Comparison of ENCODE assay signal across 9 mouse cellular contexts in genomic region chrX:20366036-20366435, GRCm38 (mm10). TPM values are rescaled to one million over a fixed set of nuclear protein-coding genes. Genes with fewer than 3 reads are reported as not detected.
DNase-seq lines count a peak whose midpoint lies in the region; ATAC-seq lines count a peak whose summit lies in the region.
"Had no signal": no experiment of that assay in that cellular context is flagged by ENCODE, and none has a peak within 500 bp of the region (broad histone marks: within the 10 kb centered on the region; RNA-seq: fewer than 3 reads in every experiment).

No protein-coding gene starts in this region.

- no peaks in the 10 kb centered on the region for H3K4me1 ChIP-seq in heart, embryonic 14.5 days (ENCODE audit: control insufficient read depth in 2 of 2, insufficient read depth in 2 of 2, low read length in 2 of 2)
- H3K4me1 ChIP-seq in hindbrain, embryonic 10.5 days (replicated peaks): 0 out of 2 replicates have a peak, but pooled peaks cover 3% of the 10 kb centered on the region

- H3K9ac ChIP-seq in heart, embryonic 14.5 days (ENCODE audit: low read length): no peak overlapping the region

- no peak overlapping the region for H3K27ac ChIP-seq in heart, embryonic 14.5 days (replicated peaks in 1 of 2; ENCODE audit: control insufficient read depth in 1 of 2, insufficient read depth in 1 of 2, low read depth in 2 of 2, low read length in 2 of 2)
- H3K27ac ChIP-seq in hindbrain, embryonic 10.5 days: no peak overlapping the region
- H3K27ac ChIP-seq in macrophage: no peak overlapping the region

- H3K27me3 ChIP-seq in heart, embryonic 14.5 days (ENCODE audit: control insufficient read depth, insufficient read depth, low read length): no peaks in the 10 kb centered on the region
- H3K27me3 ChIP-seq in hindbrain, embryonic 10.5 days (ENCODE audit: insufficient read depth, poor library complexity, severe bottlenecking): no peaks in the 10 kb centered on the region

- ATAC-seq in heart, embryonic 14.5 days (ENCODE audit: insufficient number of reproducible peaks, insufficient read depth, low FRiP score, low read depth): no peak

- H3K9me3 ChIP-seq in heart, embryonic 14.5 days (ENCODE audit: control insufficient read depth, low read length): no peaks in the 10 kb centered on the region
- H3K9me3 ChIP-seq in hindbrain, embryonic 10.5 days: no peaks in the 10 kb centered on the region

- DNase-seq in heart, adult 8-10 months (ENCODE audit: low spot score): no peak
- DNase-seq in CD4-positive helper T cell, adult 2 months (ENCODE audit: low read depth, low spot score): peak; percentile 9
- DNase-seq in hindbrain, embryonic 10.5 days (ENCODE audit: low spot score): no peak
- no peak for DNase-seq in left cerebral cortex, adult 8-10 months (ENCODE audit: low spot score in 2 of 2)
- no peak for DNase-seq in layer of hippocampus, postnatal 14 days (ENCODE audit: low spot score in 2 of 2)
- DNase-seq in spleen, postnatal 14 days (ENCODE audit: low spot score in 2 of 2): no peak

- H3K79me2 ChIP-seq in macrophage (ENCODE audit: inconsistent target): peaks cover 62% of the 10 kb centered on the region

- H3K4me3 ChIP-seq in heart, embryonic 14.5 days (ENCODE audit: control insufficient read depth in 1 of 2, insufficient read depth in 1 of 2, low read depth in 1 of 2, low read length in 2 of 2): no peak overlapping the region
- H3K4me3 ChIP-seq in hindbrain, embryonic 10.5 days: peak overlapping the region; percentile 21
- peak overlapping the region; percentile 70; the same call in 1 of the 2 replicates for H3K4me3 ChIP-seq in macrophage (ENCODE audit: inconsistent target)

- 50% methylated on average over 1 of the region's 1 CpGs for WGBS in heart, embryonic 14.5 days
- WGBS in hindbrain, embryonic 10.5 days: 62% methylated on average over 1 of the region's 1 CpGs
- WGBS in macrophage (ENCODE audit: missing documents): 60% methylated on average over 1 of the region's 1 CpGs

- H3K4me2 ChIP-seq in heart, embryonic 14.5 days (ENCODE audit: low read length): peak overlapping the region; percentile 39
- H3K4me2 ChIP-seq: heart, embryonic 11.5 days had no signal

- H3K36me3 ChIP-seq in heart, embryonic 14.5 days (ENCODE audit: control insufficient read depth, insufficient read depth, low read length): no peaks in the 10 kb centered on the region
- no peaks in the 10 kb centered on the region for H3K36me3 ChIP-seq in hindbrain, embryonic 10.5 days
- H3K36me3 ChIP-seq in macrophage (ENCODE audit: inconsistent target): no peaks in the 10 kb centered on the region

RNA-seq across cellular contexts. Expression of gene Rp2, which starts 1.8 kb away (rescaled TPM):
- polyA plus RNA-seq in heart, embryonic 14.5 days (2014; fragmentation: Nextera tagmentation; extraction: Ambion mirVana): 14.7 and 15.2 TPM in 2 replicates
- total RNA-seq in heart, adult 8-10 months (2022): 10 to 100 TPM in 2 of 4 experiments, 1 to 10 TPM in 2; 8.4 to 12.2 (median 10.1) TPM
- 14.6 and 19.0 TPM in 2 replicates for polyA plus RNA-seq in hindbrain, embryonic 10.5 days (2016; fragmentation: Nextera tagmentation; extraction: Ambion mirVana)
- total RNA-seq in macrophage (2018; cell fraction: chromatin; rRNA removed): 100 to 1,000 TPM in 6 of 26 experiments, 10 to 100 TPM in 20; 13.3 to 146 (median 72.8) TPM
- 10 to 100 TPM; 37.3 to 72.5 (median 53.2) TPM for total RNA-seq in macrophage (2018; cell fraction: cytosol; rRNA removed)
- total RNA-seq in macrophage (2018; cell fraction: nucleus; rRNA removed): 100 to 1,000 TPM in 4 of 26 experiments, 10 to 100 TPM in 22; 23.0 to 134 (median 67.7) TPM
- polyA plus RNA-seq in macrophage (2018): 26.7 to 43.9 TPM (median 36.2 TPM) in 3 replicates
- 10 to 100 TPM; 17.1 to 20.9 (median 18.8) TPM for total RNA-seq in left cerebral cortex, adult 8-10 months (2022)
- total RNA-seq in layer of hippocampus, postnatal 14 days (2021): 10 to 100 TPM; 14.1 to 15.9 TPM

RNA-seq across cellular contexts. Expression of gene Jade3, which starts 59.5 kb away (rescaled TPM):
- 3.5 and 3.9 TPM in 2 replicates for polyA plus RNA-seq in heart, embryonic 14.5 days (2014; fragmentation: Nextera tagmentation; extraction: Ambion mirVana)
- total RNA-seq in heart, adult 8-10 months (2022): 1 to 10 TPM; 1.4 to 3.0 (median 1.7) TPM
- 7.8 and 10.1 TPM in 2 replicates for polyA plus RNA-seq in hindbrain, embryonic 10.5 days (2016; fragmentation: Nextera tagmentation; extraction: Ambion mirVana)
- total RNA-seq in macrophage (2018; cell fraction: chromatin; rRNA removed): 10 to 100 TPM in 13 of 26 experiments, 1 to 10 TPM in 13; 3.8 to 25.6 (median 10.0) TPM
- 1 to 10 TPM; 2.7 to 6.4 (median 3.6) TPM for total RNA-seq in macrophage (2018; cell fraction: cytosol; rRNA removed)
- 10 to 100 TPM in 3 of 26 experiments, 1 to 10 TPM in 23; 2.6 to 18.1 (median 5.8) TPM for total RNA-seq in macrophage (2018; cell fraction: nucleus; rRNA removed)
- polyA plus RNA-seq in macrophage (2018): 2.7 to 4.4 TPM (median 3.1 TPM) in 3 replicates
- total RNA-seq in left cerebral cortex, adult 8-10 months (2022): 1 to 10 TPM; 6.3 to 8.9 (median 6.7) TPM
- total RNA-seq in layer of hippocampus, postnatal 14 days (2021): 1 to 10 TPM; 5.8 to 6.7 TPM

Comparison
In these comparisons a context has a peak if more than half of its experiments do, and no peak if none do; other contexts are left out.
1. H3K4me3 ChIP-seq: peak in hindbrain, embryonic 10.5 days (single experiment) and macrophage (single experiment); none in heart, embryonic 14.5 days (0 of 2).